Comparison of ENCODE assay signal across 22 mouse cellular contexts in the genomic region with DNA sequence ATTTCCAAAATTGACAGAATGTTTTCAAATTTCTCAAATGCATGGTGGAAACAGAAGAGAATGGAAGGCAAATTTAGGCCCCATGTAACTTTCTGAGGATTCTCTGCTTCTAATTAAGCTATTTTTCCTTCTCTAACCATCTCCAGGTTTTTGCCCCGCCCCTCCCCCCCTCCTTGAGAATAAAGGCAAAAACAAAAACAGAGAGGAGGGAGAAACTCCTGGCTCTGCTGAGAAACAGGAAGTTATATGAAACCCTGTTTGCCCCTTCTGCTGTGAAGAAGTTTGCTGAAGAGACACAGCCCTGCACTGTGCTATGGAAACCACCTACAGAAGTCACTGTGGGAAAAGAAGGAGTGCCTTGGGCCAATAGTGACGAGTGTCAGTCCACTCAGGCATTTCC.
A peak's percentile ranks its signal among the peaks of the same experiment; 100 is the strongest.
DNase-seq lines count a peak whose midpoint lies in the region; ATAC-seq lines count a peak whose summit lies in the region.
"Had no signal": no experiment of that assay in that cellular context is flagged by ENCODE, and none has a peak within 500 bp of the region (broad histone marks: within the 10 kb centered on the region; RNA-seq: fewer than 3 reads in every experiment).

No protein-coding gene starts in this region.

- H3K27ac ChIP-seq in midbrain, embryonic 10.5 days (replicated peaks): no peak overlapping the region
- no peak overlapping the region for H3K27ac ChIP-seq in midbrain, embryonic 15.5 days
- no peak overlapping the region for H3K27ac ChIP-seq in embryonic facial prominence, embryonic 11.5 days (replicated peaks; ENCODE audit: low read depth, low read length)
- peak overlapping the region; percentile 39 for H3K27ac ChIP-seq in limb, embryonic 10.5 days
- H3K27ac ChIP-seq: embryonic facial prominence, embryonic 12.5 days; forebrain, embryonic 12.5 days; heart, adult 2 months; hindbrain, embryonic 12.5 days; hindbrain, postnatal 0 days had no signal

- H3K27me3 ChIP-seq in midbrain, embryonic 10.5 days (ENCODE audit: low read depth, poor library complexity, severe bottlenecking): no peaks in the 10 kb centered on the region
- H3K27me3 ChIP-seq in midbrain, embryonic 15.5 days (replicated peaks): no peaks in the 10 kb centered on the region
- no peaks in the 10 kb centered on the region for H3K27me3 ChIP-seq in embryonic facial prominence, embryonic 11.5 days (ENCODE audit: control insufficient read depth, insufficient read depth, low read length)
- H3K27me3 ChIP-seq in limb, embryonic 10.5 days (ENCODE audit: low read depth, poor library complexity, severe bottlenecking): no peaks in the 10 kb centered on the region
- H3K27me3 ChIP-seq: CH12.LX; embryonic facial prominence, embryonic 12.5 days; forebrain, embryonic 12.5 days; heart, embryonic 12.5 days; hindbrain, embryonic 12.5 days had no signal

- H3K4me3 ChIP-seq in midbrain, embryonic 10.5 days: no peak overlapping the region
- no peak overlapping the region for H3K4me3 ChIP-seq in midbrain, embryonic 15.5 days
- H3K4me3 ChIP-seq in embryonic facial prominence, embryonic 11.5 days (ENCODE audit: low read depth, low read length): no peak overlapping the region
- H3K4me3 ChIP-seq in limb, embryonic 10.5 days: no peak overlapping the region
- H3K4me3 ChIP-seq: embryonic facial prominence, embryonic 12.5 days; erythroblast, embryonic 14.5 days; forebrain, embryonic 12.5 days; heart, adult 2 months; heart, embryonic 12.5 days; hindbrain, embryonic 12.5 days had no signal

- WGBS in midbrain, embryonic 10.5 days: 63% methylated on average over 2 of the region's 2 CpGs
- WGBS in midbrain, embryonic 15.5 days: 65% methylated on average over 2 of the region's 2 CpGs
- WGBS in embryonic facial prominence, embryonic 11.5 days: 15% methylated on average over 2 of the region's 2 CpGs
- 42% methylated on average over 2 of the region's 2 CpGs for WGBS in limb, embryonic 10.5 days

- H3K36me3 ChIP-seq in midbrain, embryonic 10.5 days: no peaks in the 10 kb centered on the region
- no peaks in the 10 kb centered on the region for H3K36me3 ChIP-seq in midbrain, embryonic 15.5 days (replicated peaks)
- H3K36me3 ChIP-seq in embryonic facial prominence, embryonic 11.5 days (replicated peaks; ENCODE audit: control insufficient read depth, insufficient read depth, low read depth, low read length): no peaks in the 10 kb centered on the region
- no peaks in the 10 kb centered on the region for H3K36me3 ChIP-seq in limb, embryonic 10.5 days
- H3K36me3 ChIP-seq: embryonic facial prominence, embryonic 12.5 days; forebrain, embryonic 12.5 days; heart, embryonic 12.5 days; hindbrain, embryonic 12.5 days had no signal

- no peak for ATAC-seq in midbrain, embryonic 15.5 days (replicated peaks)
- ATAC-seq in embryonic facial prominence, embryonic 11.5 days (replicated peaks; ENCODE audit: insufficient number of reproducible peaks, low FRiP score, low TSS enrichment, low read depth): no peak
- ATAC-seq: forebrain, embryonic 16.5 days; hindbrain, postnatal 0 days had no signal

- H3K4me1 ChIP-seq in midbrain, embryonic 10.5 days: peaks cover 3% of the 10 kb centered on the region; the same call in 1 of the 2 replicates
- no peaks in the 10 kb centered on the region for H3K4me1 ChIP-seq in midbrain, embryonic 15.5 days
- H3K4me1 ChIP-seq in embryonic facial prominence, embryonic 11.5 days (ENCODE audit: control insufficient read depth, insufficient read depth, low read length): no peaks in the 10 kb centered on the region
- peaks cover 31% of the 10 kb centered on the region for H3K4me1 ChIP-seq in limb, embryonic 10.5 days
- H3K4me1 ChIP-seq: forebrain, embryonic 12.5 days; heart, embryonic 12.5 days; hindbrain, embryonic 12.5 days had no signal

- no peaks in the 10 kb centered on the region for H3K9me3 ChIP-seq in midbrain, embryonic 10.5 days (replicated peaks)
- H3K9me3 ChIP-seq in midbrain, embryonic 15.5 days: no peaks in the 10 kb centered on the region
- no peaks in the 10 kb centered on the region for H3K9me3 ChIP-seq in embryonic facial prominence, embryonic 11.5 days (replicated peaks; ENCODE audit: control insufficient read depth, low read length)
- no peaks in the 10 kb centered on the region for H3K9me3 ChIP-seq in limb, embryonic 10.5 days (replicated peaks)
- H3K9me3 ChIP-seq: embryonic facial prominence, embryonic 12.5 days; forebrain, embryonic 12.5 days; heart, embryonic 12.5 days; hindbrain, embryonic 12.5 days had no signal

- no peak overlapping the region for H3K4me2 ChIP-seq in midbrain, embryonic 15.5 days
- no peak overlapping the region for H3K4me2 ChIP-seq in embryonic facial prominence, embryonic 11.5 days (ENCODE audit: low read depth, low read length)
- H3K4me2 ChIP-seq: embryonic facial prominence, embryonic 12.5 days; forebrain, embryonic 12.5 days; heart, embryonic 12.5 days; hindbrain, embryonic 12.5 days had no signal

- no peak overlapping the region for H3K9ac ChIP-seq in midbrain, embryonic 15.5 days
- H3K9ac ChIP-seq in embryonic facial prominence, embryonic 11.5 days (replicated peaks; ENCODE audit: low read length): no peak overlapping the region
- H3K9ac ChIP-seq: embryonic facial prominence, embryonic 12.5 days; forebrain, embryonic 12.5 days; heart, embryonic 12.5 days; hindbrain, embryonic 12.5 days had no signal

- peak; percentile 12 for DNase-seq in midbrain, embryonic 10.5 days (ENCODE audit: low spot score)
- DNase-seq in embryo, embryonic 10.5 days (ENCODE audit: low spot score): peak; percentile 55
- peak; percentile 70 for DNase-seq in embryonic facial prominence, embryonic 11.5 days (ENCODE audit: low spot score)
- DNase-seq in limb, embryonic 10.5 days (ENCODE audit: low spot score): peak; percentile 38
- no peak for DNase-seq in right cerebral cortex, postnatal 14 days
- no peak for DNase-seq in layer of hippocampus, postnatal 36 days
- DNase-seq: adrenal gland, adult 2 months; adrenal gland, postnatal 25 days; cerebellum, adult 2 months; cerebellum, postnatal 10 days; gastrocnemius, postnatal 10 days; heart, adult 2 months; kidney, adult 11 months had no signal

Comparison
In these comparisons a context has a peak if more than half of its experiments do, and no peak if none do; other contexts are left out.
1. DNase-seq: peak in midbrain, embryonic 10.5 days (single experiment), embryo, embryonic 10.5 days (single experiment), embryonic facial prominence, embryonic 11.5 days (single experiment) and limb, embryonic 10.5 days (single experiment); none in right cerebral cortex, postnatal 14 days (single experiment) and layer of hippocampus, postnatal 36 days (0 of 2).